Mouse (Mus musculus): ENCODE data around the gene Tinagl1. TPM values are rescaled to one million over a fixed set of nuclear protein-coding genes. Genes with fewer than 3 reads are reported as not detected.

The Tinagl1 gene
- total and polyA plus RNA-seq, 3 experiments: 6.1 to 21.9 TPM; not detected in 1

DNA sequence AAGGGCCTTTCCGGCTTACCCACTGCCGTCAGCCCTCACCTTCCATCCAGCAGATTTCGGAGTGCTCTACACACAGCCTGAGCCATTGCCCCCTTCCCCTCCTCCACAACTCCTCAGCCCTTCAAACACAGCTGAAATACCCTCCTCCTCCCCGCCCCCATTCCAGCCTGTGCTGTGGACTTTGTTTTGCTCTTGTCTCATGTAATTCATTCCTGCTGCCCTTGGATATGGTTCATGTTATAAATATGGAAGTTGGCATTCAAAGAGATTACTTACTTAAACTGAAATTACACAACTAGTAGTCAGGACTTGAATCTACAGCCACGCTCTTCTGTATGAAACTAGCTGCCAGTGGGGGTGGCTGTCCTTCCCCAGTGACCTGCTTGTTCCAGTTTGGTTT is 51.9 kb downstream of the Tinagl1 start:
- no peaks in the 10 kb centered on the region for H3K27me3 ChIP-seq (ENCODE audit: control insufficient read depth in 1 of 2, insufficient read depth in 2 of 2, low read length in 2 of 2)
- no peaks in the 10 kb centered on the region for H3K36me3 ChIP-seq (ENCODE audit: control insufficient read depth in 1 of 2, insufficient read depth in 2 of 2, low read length in 2 of 2)
- no peak overlapping the region for H3K27ac ChIP-seq (ENCODE audit: control insufficient read depth, low read depth, low read length)
- TF ChIP-seq MAFK (IDR thresholded peaks at IDR 0.05; ENCODE audit: borderline replicate concordance, low read depth, low read length): no peak
- no peak for TF ChIP-seq MYB (IDR thresholded peaks at IDR 0.05; ENCODE audit: low read depth, low read length)
- TF ChIP-seq USF2 (IDR thresholded peaks at IDR 0.05; ENCODE audit: borderline replicate concordance in 1 of 2, insufficient read depth in 1 of 2, low read depth in 1 of 2, low read length in 2 of 2): no peak
- TF ChIP-seq KAT2A (conservative IDR thresholded peaks at IDR 0.05; ENCODE audit: low read depth, low read length): no peak
- TF ChIP-seq SMC3 (IDR thresholded peaks at IDR 0.05; ENCODE audit: low read depth, low read length): no peak
- no peak for TF ChIP-seq GATA1 (IDR thresholded peaks at IDR 0.05; ENCODE audit: low read depth, low read length)
- TF ChIP-seq JUND (IDR thresholded peaks at IDR 0.05; ENCODE audit: low read depth, low read length): no peak
- no peak for TF ChIP-seq CTCF (IDR thresholded peaks at IDR 0.05 in 2 of 3, conservative IDR thresholded peaks at IDR 0.05 in 1 of 3; ENCODE audit: control insufficient read depth in 1 of 3, insufficient read depth in 1 of 3, low read depth in 2 of 3, low read length in 3 of 3, poor library complexity in 1 of 3, severe bottlenecking in 1 of 3)
- no peak for TF ChIP-seq POLR2AphosphoS2 (IDR thresholded peaks at IDR 0.05; ENCODE audit: low read length)
- H3K4me3 ChIP-seq (ENCODE audit: control insufficient read depth in 1 of 2, insufficient read depth in 1 of 2, low read depth in 2 of 2, low read length in 2 of 2): no peak overlapping the region
- H3K79me2 ChIP-seq (ENCODE audit: control insufficient read depth, insufficient read depth, low read length, poor library complexity): no peaks in the 10 kb centered on the region
- no peak for DNase-seq (ENCODE audit: low read depth, low spot score)
- no peak overlapping the region for H3K9ac ChIP-seq (ENCODE audit: control insufficient read depth, low read depth, low read length, poor library complexity, severe bottlenecking)
- H3K4me1 ChIP-seq (ENCODE audit: control insufficient read depth in 1 of 2, insufficient read depth in 2 of 2, low read length in 2 of 2): 0 out of 4 replicates have a peak, but pooled peaks cover 0 to 3% of the 10 kb centered on the region in 2 experiments
- H3K9me3 ChIP-seq (replicated peaks; ENCODE audit: insufficient read depth, low read length): no peaks in the 10 kb centered on the region

- Histone ChIP-seq H3K9me3 (replicated peaks; ENCODE audit: insufficient read depth, low read length) (no peaks in the 10 kb centered on the region), H3K9ac (ENCODE audit: control insufficient read depth, low read depth, low read length, poor library complexity, severe bottlenecking) (no peak overlapping the region), H3K27ac (ENCODE audit: control insufficient read depth, low read depth, low read length) (no peak overlapping the region), H3K27me3 (ENCODE audit: control insufficient read depth in 1 of 2, insufficient read depth in 2 of 2, low read length in 2 of 2) (no peaks in the 10 kb centered on the region), H3K4me3 (ENCODE audit: control insufficient read depth in 1 of 2, insufficient read depth in 1 of 2, low read depth in 2 of 2, low read length in 2 of 2) (no peak overlapping the region), H3K36me3 (ENCODE audit: control insufficient read depth in 1 of 2, insufficient read depth in 2 of 2, low read length in 2 of 2) (no peaks in the 10 kb centered on the region), H3K4me1 (ENCODE audit: control insufficient read depth in 1 of 2, insufficient read depth in 2 of 2, low read length in 2 of 2) (no peaks in the 10 kb centered on the region), H3K79me2 (ENCODE audit: control insufficient read depth, insufficient read depth, low read length, poor library complexity) (no peaks in the 10 kb centered on the region)
- no peak for TF ChIP-seq SMC3 (IDR thresholded peaks at IDR 0.05; ENCODE audit: low read depth, low read length)
- TF ChIP-seq TCF12 (IDR thresholded peaks at IDR 0.05; ENCODE audit: low read depth, low read length): no peak
- TF ChIP-seq MAX (IDR thresholded peaks at IDR 0.05; ENCODE audit: low read length): no peak
- TF ChIP-seq SIN3A (IDR thresholded peaks at IDR 0.05; ENCODE audit: low read length): no peak
- no peak for TF ChIP-seq ZC3H11A (IDR thresholded peaks at IDR 0.05; ENCODE audit: low read depth, low read length)
- no peak for TF ChIP-seq MAZ (IDR thresholded peaks at IDR 0.05; ENCODE audit: low read depth, low read length)
- TF ChIP-seq ETS1 (IDR thresholded peaks at IDR 0.05; ENCODE audit: low read depth, low read length): no peak
- TF ChIP-seq USF2 (IDR thresholded peaks at IDR 0.05; ENCODE audit: borderline replicate concordance in 1 of 2, insufficient read depth in 1 of 2, low read depth in 1 of 2, low read length in 2 of 2): no peak
- no peak for TF ChIP-seq POLR2A (IDR thresholded peaks at IDR 0.05; ENCODE audit: control insufficient read depth in 1 of 2, insufficient read depth in 1 of 2, low read depth in 1 of 2, low read length in 2 of 2, poor library complexity in 1 of 2)
- no peak for TF ChIP-seq EP300 (IDR thresholded peaks at IDR 0.05; ENCODE audit: low read depth in 1 of 2, low read length in 2 of 2)
- no peak for TF ChIP-seq ZNF384 (IDR thresholded peaks at IDR 0.05; ENCODE audit: low read depth, low read length)
- no peak for TF ChIP-seq ZKSCAN1 (IDR thresholded peaks at IDR 0.05; ENCODE audit: low read depth, low read length)
- DNase-seq (ENCODE audit: low read depth, low spot score): no peak
These were observed 53.4 kb downstream of the Tinagl1 start for GRCm38 (mm10) chr4:130121560-130121959.

Data from MEL (cell line).